Mouse (Mus musculus) midbrain, embryonic 13.5 days (tissue): ENCODE data around the gene Acot7. TPM values are rescaled to one million over a fixed set of nuclear protein-coding genes. Genes with fewer than 3 reads are reported as not detected.

Source experiments
- ATAC-seq: fragments of 200-750 bp; cut with Nextera tagmentation; 2 replicates; pipeline ENCODE4 v1.8.0; 2017; ENCODE audit warnings: mild to moderate bottlenecking, moderate TSS enrichment, moderate library complexity
- H3K27ac ChIP-seq: fragments of 300-500 bp; sonication (generic); 2 replicates; pipeline ENCODE4 v1.5.1; 2015; ENCODE audit warnings: inconsistent platforms, mild to moderate bottlenecking, moderate library complexity
- H3K27me3 ChIP-seq: fragments of 300-500 bp; sonication (generic); 2 replicates; pipeline ENCODE4 v1.6.1; 2015; ENCODE audit warnings: mild to moderate bottlenecking, inconsistent platforms
- H3K36me3 ChIP-seq: fragments of 300-500 bp; sonication (generic); 2 replicates; pipeline ENCODE4 v1.6.1; 2015; ENCODE audit warnings: mild to moderate bottlenecking, inconsistent platforms
- H3K4me1 ChIP-seq: fragments of 300-500 bp; sonication (generic); replicated peaks from 2 replicates; pipeline ENCODE4 v1.6.1; 2015; ENCODE audit warnings: inconsistent platforms
- H3K4me2 ChIP-seq: fragments of 300-500 bp; sonication (generic); replicated peaks from 2 replicates; pipeline ENCODE4 v1.6.1; 2015; ENCODE audit warnings: moderate library complexity, mild to moderate bottlenecking, inconsistent platforms
- H3K4me3 ChIP-seq: fragments of 300-500 bp; sonication (generic); replicated peaks from 2 replicates; pipeline ENCODE4 v1.5.1; 2015; ENCODE audit warnings: mild to moderate bottlenecking, inconsistent platforms
- H3K9ac ChIP-seq: fragments of 300-500 bp; sonication (generic); replicated peaks from 2 replicates; pipeline ENCODE4 v1.6.1; 2015; ENCODE audit warnings: mild to moderate bottlenecking, inconsistent platforms
- H3K9me3 ChIP-seq: fragments of 300-500 bp; sonication (generic); 2 replicates; pipeline ENCODE4 v1.6.1; 2016; ENCODE audit warnings: mild to moderate bottlenecking, inconsistent platforms
- WGBS: fragments of 180-500 bp; shearing (Covaris S2); methylation state at CpG from one replicate; pipeline ENCODE4 v1.1.7; 2015; 5-methylcytosine and 5-hydroxymethylcytosine counted together
- polyA plus RNA-seq: library from polyadenylated mRNA; unstranded; fragments of >200 nt; fragmentation: Nextera tagmentation; extraction: Ambion mirVana; gene quantifications from 2 replicates; pipeline ENCODE4 v1.2.1, GENCODE M21; 2015

Acot7 gene
- polyA plus RNA-seq: 206 and 218 TPM in 2 replicates

GRCm38 (mm10) chr4:152177537-152178343 lies at the start of gene Acot7:
Gene Acot7, plus strand, starts transcription at chr4:152178134.
- H3K4me1 ChIP-seq: peaks cover 35% of the 10 kb centered on the region
- WGBS: under 1% methylated on average over 44 of the region's 108 CpGs

GRCm38 (mm10) chr4:152128784-152129183 lies 49.1 kb upstream of the Acot7 start:
- peaks cover 38% of the 10 kb centered on the region for H3K4me1 ChIP-seq
- 58% methylated on average over 5 of the region's 5 CpGs for WGBS
- no peaks in the 10 kb centered on the region for H3K9me3 ChIP-seq
- H3K4me3 ChIP-seq: no peak overlapping the region
- no peaks in the 10 kb centered on the region for H3K36me3 ChIP-seq
- H3K9ac ChIP-seq: no peak overlapping the region
- H3K27ac ChIP-seq: no peak overlapping the region
- ATAC-seq: no peak
- H3K4me2 ChIP-seq: no peak overlapping the region
- peaks cover 100% of the 10 kb centered on the region for H3K27me3 ChIP-seq

More at GRCm38 (mm10) chr4:152177537-152178343, at the start of gene Acot7:
- H3K27ac ChIP-seq: peak within 1 kb of the TSS; percentile 81
- H3K9ac ChIP-seq: peak within 1 kb of the TSS; percentile 88
- H3K9me3 ChIP-seq: no peaks in the 10 kb centered on the region
- peaks cover 56% of the 10 kb centered on the region for H3K27me3 ChIP-seq
- H3K4me2 ChIP-seq: peak within 1 kb of the TSS; percentile 95
- peak; percentile 95 for ATAC-seq
- peak within 1 kb of the TSS; percentile 67 for H3K4me3 ChIP-seq
- H3K36me3 ChIP-seq: no peaks in the 10 kb centered on the region

GRCm38 (mm10) chr4:152129395-152129930 lies 48.5 kb upstream of the Acot7 start:
- H3K4me1 ChIP-seq: peaks cover 38% of the 10 kb centered on the region
- H3K9ac ChIP-seq: no peak overlapping the region
- peaks cover 100% of the 10 kb centered on the region for H3K27me3 ChIP-seq
- H3K27ac ChIP-seq: no peak overlapping the region
- 19% methylated on average over 13 of the region's 13 CpGs for WGBS
- no peak for ATAC-seq
- H3K4me3 ChIP-seq: no peak overlapping the region
- H3K9me3 ChIP-seq: no peaks in the 10 kb centered on the region
- H3K36me3 ChIP-seq: no peaks in the 10 kb centered on the region
- no peak overlapping the region for H3K4me2 ChIP-seq

GRCm38 (mm10) chr4:152130771-152131653 lies 46.9 kb upstream of the Acot7 start:
- under 1% methylated on average over 57 of the region's 85 CpGs for WGBS
- H3K9me3 ChIP-seq: no peaks in the 10 kb centered on the region
- peaks cover 95% of the 10 kb centered on the region for H3K27me3 ChIP-seq
- peak overlapping the region; percentile 56 for H3K4me2 ChIP-seq
- 0 out of 2 replicates have a peak overlapping the region, but pooled peaks have one; percentile 32 for H3K9ac ChIP-seq
- no peak overlapping the region for H3K27ac ChIP-seq
- H3K36me3 ChIP-seq: no peaks in the 10 kb centered on the region
- peaks cover 29% of the 10 kb centered on the region for H3K4me1 ChIP-seq
- H3K4me3 ChIP-seq: peak overlapping the region; percentile 36
- ATAC-seq: peak; percentile 77

GRCm38 (mm10) chr4:152131809-152132771 lies 45.8 kb upstream of the Acot7 start:
- peak overlapping the region; percentile 36 for H3K4me3 ChIP-seq
- H3K27ac ChIP-seq: no peak overlapping the region
- no peak overlapping the region for H3K9ac ChIP-seq
- peaks cover 93% of the 10 kb centered on the region for H3K27me3 ChIP-seq
- no peak for ATAC-seq
- 5% methylated on average over 50 of the region's 50 CpGs for WGBS
- H3K4me1 ChIP-seq: peaks cover 21% of the 10 kb centered on the region
- no peaks in the 10 kb centered on the region for H3K9me3 ChIP-seq
- H3K4me2 ChIP-seq: peak overlapping the region; percentile 56
- H3K36me3 ChIP-seq: no peaks in the 10 kb centered on the region

GRCm38 (mm10) chr4:152132772-152133169 lies 45.2 kb upstream of the Acot7 start:
- Histone ChIP-seq H3K9ac (no peak overlapping the region), H3K36me3 (no peaks in the 10 kb centered on the region), H3K27me3 (peaks cover 91% of the 10 kb centered on the region), H3K9me3 (no peaks in the 10 kb centered on the region), H3K4me2 (no peak overlapping the region), H3K4me1 (peaks cover 21% of the 10 kb centered on the region), H3K27ac (no peak overlapping the region), H3K4me3 (no peak overlapping the region)
- 30% methylated on average over 10 of the region's 10 CpGs for WGBS
- ATAC-seq: no peak

- WGBS: 52% methylated on average over 5 of the region's 5 CpGs
- Histone ChIP-seq H3K4me1 (peaks cover 21% of the 10 kb centered on the region), H3K27ac (no peak overlapping the region), H3K9me3 (no peaks in the 10 kb centered on the region), H3K36me3 (no peaks in the 10 kb centered on the region), H3K4me3 (no peak overlapping the region), H3K4me2 (no peak overlapping the region), H3K27me3 (peaks cover 89% of the 10 kb centered on the region), H3K9ac (no peak overlapping the region)
- no peak for ATAC-seq
Measured at GRCm38 (mm10) chr4:152133213-152133612, 44.7 kb upstream of the Acot7 start.

GRCm38 (mm10) chr4:152134507-152134906 lies 43.4 kb upstream of the Acot7 start:
- no peaks in the 10 kb centered on the region for H3K36me3 ChIP-seq
- no peaks in the 10 kb centered on the region for H3K9me3 ChIP-seq
- H3K9ac ChIP-seq: no peak overlapping the region
- H3K4me3 ChIP-seq: no peak overlapping the region
- H3K27ac ChIP-seq: no peak overlapping the region
- H3K4me1 ChIP-seq: peaks cover 30% of the 10 kb centered on the region
- ATAC-seq: no peak
- no peak overlapping the region for H3K4me2 ChIP-seq
- peaks cover 86% of the 10 kb centered on the region for H3K27me3 ChIP-seq

GRCm38 (mm10) chr4:152135363-152135762 lies 42.6 kb upstream of the Acot7 start:
- peaks cover 28% of the 10 kb centered on the region for H3K4me1 ChIP-seq
- no peaks in the 10 kb centered on the region for H3K36me3 ChIP-seq
- H3K9ac ChIP-seq: no peak overlapping the region
- no peak overlapping the region for H3K27ac ChIP-seq
- H3K4me3 ChIP-seq: no peak overlapping the region
- peaks cover 84% of the 10 kb centered on the region for H3K27me3 ChIP-seq
- 80% methylated on average over 12 of the region's 12 CpGs for WGBS
- H3K9me3 ChIP-seq: no peaks in the 10 kb centered on the region
- no peak overlapping the region for H3K4me2 ChIP-seq
- no peak for ATAC-seq

- Histone ChIP-seq H3K27me3 (peaks cover 83% of the 10 kb centered on the region), H3K4me3 (no peak overlapping the region), H3K4me2 (no peak overlapping the region), H3K36me3 (no peaks in the 10 kb centered on the region), H3K9me3 (no peaks in the 10 kb centered on the region), H3K27ac (no peak overlapping the region), H3K9ac (no peak overlapping the region), H3K4me1 (peaks cover 19% of the 10 kb centered on the region)
- ATAC-seq: no peak
- 35% methylated on average over 6 of the region's 6 CpGs for WGBS
Measured at GRCm38 (mm10) chr4:152136112-152136875, 41.6 kb upstream of the Acot7 start.
